Mouse (Mus musculus) hindbrain, embryonic 15.5 days (tissue): ENCODE data around the gene Pde1c. TPM values are rescaled to one million over a fixed set of nuclear protein-coding genes. Genes with fewer than 3 reads are reported as not detected.

Experiments used
- ATAC-seq: fragments of 200-750 bp; cut with Nextera tagmentation; 2 replicates; pipeline ENCODE4 v1.8.0; 2017; ENCODE audit warnings: low read depth, moderate number of reproducible peaks, moderate TSS enrichment; ENCODE audit not compliant: low FRiP score
- H3K27ac ChIP-seq: fragments of 300-500 bp; sonication (generic); replicated peaks from 2 replicates; pipeline ENCODE4 v1.5.1; 2015; ENCODE audit warnings: mild to moderate bottlenecking, inconsistent platforms
- H3K27me3 ChIP-seq: fragments of 300-500 bp; sonication (generic); 2 replicates; pipeline ENCODE4 v1.6.1; 2015; ENCODE audit warnings: control low read depth, inconsistent platforms
- H3K36me3 ChIP-seq: fragments of 300-500 bp; sonication (generic); 2 replicates; pipeline ENCODE4 v1.6.1; 2015; ENCODE audit warnings: control low read depth, inconsistent platforms
- H3K4me1 ChIP-seq: fragments of 300-500 bp; sonication (generic); replicated peaks from 2 replicates; pipeline ENCODE4 v1.6.1; 2015; ENCODE audit warnings: control low read depth, inconsistent platforms
- H3K4me2 ChIP-seq: fragments of 300-500 bp; sonication (generic); 2 replicates; pipeline ENCODE4 v1.6.1; 2015; ENCODE audit warnings: moderate library complexity, mild to moderate bottlenecking, inconsistent platforms
- H3K4me3 ChIP-seq: fragments of 300-500 bp; sonication (generic); 2 replicates; pipeline ENCODE4 v1.5.1; 2015; ENCODE audit warnings: mild to moderate bottlenecking, inconsistent platforms
- H3K9ac ChIP-seq: fragments of 300-500 bp; sonication (generic); 2 replicates; pipeline ENCODE4 v1.6.1; 2015; ENCODE audit warnings: inconsistent platforms
- H3K9me3 ChIP-seq: fragments of 300-500 bp; sonication (generic); 2 replicates; pipeline ENCODE4 v1.6.1; 2016; ENCODE audit warnings: control low read depth, inconsistent platforms
- WGBS: fragments of 180-500 bp; shearing (Covaris S2); methylation state at CpG from one replicate; pipeline ENCODE4 v1.1.7; 2015; 5-methylcytosine and 5-hydroxymethylcytosine counted together
- polyA plus RNA-seq: library from polyadenylated mRNA; unstranded; fragments of >200 nt; fragmentation: Nextera tagmentation; extraction: Ambion mirVana; gene quantifications from 2 replicates; pipeline ENCODE4 v1.2.1, GENCODE M21; 2015

Gene Pde1c
- polyA plus RNA-seq, 1 experiment from 2014 or later, result 23.7 TPM

GRCm38 (mm10) chr6:56425846-56426245, 143.1 kb downstream of the Pde1c start:
- H3K36me3 ChIP-seq, result no peaks in the 10 kb centered on the region
- H3K4me2 ChIP-seq, result no peak overlapping the region
- ATAC-seq, result no peak
- no peak overlapping the region for H3K4me3 ChIP-seq
- no peak overlapping the region for H3K9ac ChIP-seq
- no peaks in the 10 kb centered on the region for H3K9me3 ChIP-seq
- H3K27me3 ChIP-seq, result no peaks in the 10 kb centered on the region
- WGBS, result 85% methylated on average over 5 of the region's 5 CpGs
- H3K27ac ChIP-seq, result no peak overlapping the region
- H3K4me1 ChIP-seq, result no peaks in the 10 kb centered on the region

GRCm38 (mm10) chr6:56422866-56423265, 146.0 kb downstream of the Pde1c start:
- 78% methylated on average over 3 of the region's 3 CpGs for WGBS
- no peaks in the 10 kb centered on the region for H3K4me1 ChIP-seq
- no peak overlapping the region for H3K27ac ChIP-seq
- H3K4me2 ChIP-seq, result no peak overlapping the region
- H3K27me3 ChIP-seq, result no peaks in the 10 kb centered on the region
- ATAC-seq, result no peak
- no peak overlapping the region for H3K4me3 ChIP-seq
- no peaks in the 10 kb centered on the region for H3K9me3 ChIP-seq
- H3K36me3 ChIP-seq, result no peaks in the 10 kb centered on the region
- no peak overlapping the region for H3K9ac ChIP-seq

- no peaks in the 10 kb centered on the region for H3K36me3 ChIP-seq
- no peak for ATAC-seq
- no peak overlapping the region for H3K4me3 ChIP-seq
- WGBS, result 77% methylated on average over 4 of the region's 4 CpGs
- H3K27ac ChIP-seq, result no peak overlapping the region
- no peak overlapping the region for H3K9ac ChIP-seq
- H3K4me1 ChIP-seq, result no peaks in the 10 kb centered on the region
- no peak overlapping the region for H3K4me2 ChIP-seq
- no peaks in the 10 kb centered on the region for H3K27me3 ChIP-seq
- H3K9me3 ChIP-seq, result no peaks in the 10 kb centered on the region
Measured at GRCm38 (mm10) chr6:56416191-56416590, 152.7 kb downstream of the Pde1c start.

- Histone ChIP-seq H3K9ac (no peak overlapping the region), H3K4me3 (no peak overlapping the region), H3K27me3 (no peaks in the 10 kb centered on the region), H3K9me3 (no peaks in the 10 kb centered on the region), H3K27ac (no peak overlapping the region), H3K36me3 (no peaks in the 10 kb centered on the region), H3K4me1 (no peaks in the 10 kb centered on the region), H3K4me2 (no peak overlapping the region)
- 90% methylated on average over 5 of the region's 5 CpGs for WGBS
- no peak for ATAC-seq
Measured at GRCm38 (mm10) chr6:56389178-56389577, 179.7 kb downstream of the Pde1c start.

- no peak overlapping the region for H3K9ac ChIP-seq
- peaks cover 19% of the 10 kb centered on the region for H3K4me1 ChIP-seq
- 97% methylated on average over 3 of the region's 3 CpGs for WGBS
- H3K27me3 ChIP-seq, result no peaks in the 10 kb centered on the region
- no peak overlapping the region for H3K4me3 ChIP-seq
- H3K9me3 ChIP-seq, result no peaks in the 10 kb centered on the region
- no peak overlapping the region for H3K4me2 ChIP-seq
- H3K36me3 ChIP-seq, result no peaks in the 10 kb centered on the region
- H3K27ac ChIP-seq, result no peak overlapping the region
- no peak for ATAC-seq
Measured at GRCm38 (mm10) chr6:56376359-56376758, 192.5 kb downstream of the Pde1c start.

GRCm38 (mm10) chr6:56374180-56374579, 194.7 kb downstream of the Pde1c start:
- ATAC-seq, result 0 out of 2 replicates have a peak, but pooled peaks have one; percentile 4
- Histone ChIP-seq H3K4me1 (peaks cover 19% of the 10 kb centered on the region), H3K9ac (no peak overlapping the region), H3K4me2 (no peak overlapping the region), H3K27me3 (no peaks in the 10 kb centered on the region), H3K27ac (peak overlapping the region; percentile 3; the same call in 1 of the 2 replicates), H3K9me3 (no peaks in the 10 kb centered on the region), H3K4me3 (no peak overlapping the region), H3K36me3 (no peaks in the 10 kb centered on the region)
- WGBS, result 67% methylated on average over 5 of the region's 5 CpGs

GRCm38 (mm10) chr6:56373753-56374152, 195.2 kb downstream of the Pde1c start:
- H3K27me3 ChIP-seq, result no peaks in the 10 kb centered on the region
- peak; percentile 68 for ATAC-seq
- no peaks in the 10 kb centered on the region for H3K9me3 ChIP-seq
- H3K27ac ChIP-seq, result peak overlapping the region; percentile 69
- H3K9ac ChIP-seq, result no peak overlapping the region
- H3K4me1 ChIP-seq, result peaks cover 19% of the 10 kb centered on the region
- H3K4me3 ChIP-seq, result no peak overlapping the region
- WGBS, result 66% methylated on average over 3 of the region's 3 CpGs
- no peak overlapping the region for H3K4me2 ChIP-seq
- H3K36me3 ChIP-seq, result no peaks in the 10 kb centered on the region

- Histone ChIP-seq H3K36me3 (no peaks in the 10 kb centered on the region), H3K27ac (peak overlapping the region; percentile 69), H3K9me3 (no peaks in the 10 kb centered on the region), H3K27me3 (no peaks in the 10 kb centered on the region), H3K4me1 (peaks cover 19% of the 10 kb centered on the region), H3K4me3 (no peak overlapping the region), H3K9ac (no peak overlapping the region), H3K4me2 (no peak overlapping the region)
- peak; percentile 76 for ATAC-seq
- 35% methylated on average over 10 of the region's 10 CpGs for WGBS
Measured at GRCm38 (mm10) chr6:56373046-56373751, 195.7 kb downstream of the Pde1c start.

- no peak for ATAC-seq
- WGBS, result 65% methylated on average over 13 of the region's 13 CpGs
- H3K36me3 ChIP-seq, result no peaks in the 10 kb centered on the region
Measured at GRCm38 (mm10) chr6:56369462-56369861, 199.4 kb downstream of the Pde1c start.

GRCm38 (mm10) chr6:56368116-56368515, 200.8 kb downstream of the Pde1c start:
- WGBS, result 64% methylated on average over 1 of the region's 1 CpGs
- no peak for ATAC-seq

More at GRCm38 (mm10) chr6:56369462-56369861, 199.4 kb downstream of the Pde1c start:
- Histone ChIP-seq H3K4me3 (no peak overlapping the region), H3K27ac (no peak overlapping the region), H3K4me2 (no peak overlapping the region), H3K4me1 (peaks cover 19% of the 10 kb centered on the region), H3K27me3 (no peaks in the 10 kb centered on the region), H3K9me3 (no peaks in the 10 kb centered on the region), H3K9ac (no peak overlapping the region)

GRCm38 (mm10) chr6:56367257-56367656, 201.6 kb downstream of the Pde1c start:
- H3K4me2 ChIP-seq, result no peak overlapping the region
- no peak for ATAC-seq
- no peak overlapping the region for H3K27ac ChIP-seq
- H3K4me1 ChIP-seq, result peaks cover 2% of the 10 kb centered on the region
- H3K9me3 ChIP-seq, result no peaks in the 10 kb centered on the region
- H3K36me3 ChIP-seq, result no peaks in the 10 kb centered on the region
- no peak overlapping the region for H3K4me3 ChIP-seq
- no peaks in the 10 kb centered on the region for H3K27me3 ChIP-seq
- no peak overlapping the region for H3K9ac ChIP-seq

More at GRCm38 (mm10) chr6:56368116-56368515, 200.8 kb downstream of the Pde1c start:
- Histone ChIP-seq H3K27me3 (no peaks in the 10 kb centered on the region), H3K4me3 (no peak overlapping the region), H3K36me3 (no peaks in the 10 kb centered on the region), H3K9me3 (no peaks in the 10 kb centered on the region), H3K4me2 (no peak overlapping the region), H3K9ac (no peak overlapping the region), H3K4me1 (peaks cover 8% of the 10 kb centered on the region), H3K27ac (no peak overlapping the region)

GRCm38 (mm10) chr6:56362650-56363049, 206.3 kb downstream of the Pde1c start:
- Histone ChIP-seq H3K27ac (no peak overlapping the region), H3K36me3 (no peaks in the 10 kb centered on the region), H3K27me3 (no peaks in the 10 kb centered on the region), H3K4me2 (peak overlapping the region; percentile 92), H3K9me3 (no peaks in the 10 kb centered on the region), H3K9ac (peak overlapping the region; percentile 53; the same call in 1 of the 2 replicates), H3K4me3 (peak overlapping the region; percentile 52), H3K4me1 (peaks cover 26% of the 10 kb centered on the region)
- WGBS, result 3% methylated on average over 5 of the region's 5 CpGs
- peak; percentile 64 for ATAC-seq
